Mouse (Mus musculus): ENCODE measurements around the gene Vamp2.
A peak's percentile ranks its signal among the peaks of the same experiment; 100 is the strongest.

DNA sequence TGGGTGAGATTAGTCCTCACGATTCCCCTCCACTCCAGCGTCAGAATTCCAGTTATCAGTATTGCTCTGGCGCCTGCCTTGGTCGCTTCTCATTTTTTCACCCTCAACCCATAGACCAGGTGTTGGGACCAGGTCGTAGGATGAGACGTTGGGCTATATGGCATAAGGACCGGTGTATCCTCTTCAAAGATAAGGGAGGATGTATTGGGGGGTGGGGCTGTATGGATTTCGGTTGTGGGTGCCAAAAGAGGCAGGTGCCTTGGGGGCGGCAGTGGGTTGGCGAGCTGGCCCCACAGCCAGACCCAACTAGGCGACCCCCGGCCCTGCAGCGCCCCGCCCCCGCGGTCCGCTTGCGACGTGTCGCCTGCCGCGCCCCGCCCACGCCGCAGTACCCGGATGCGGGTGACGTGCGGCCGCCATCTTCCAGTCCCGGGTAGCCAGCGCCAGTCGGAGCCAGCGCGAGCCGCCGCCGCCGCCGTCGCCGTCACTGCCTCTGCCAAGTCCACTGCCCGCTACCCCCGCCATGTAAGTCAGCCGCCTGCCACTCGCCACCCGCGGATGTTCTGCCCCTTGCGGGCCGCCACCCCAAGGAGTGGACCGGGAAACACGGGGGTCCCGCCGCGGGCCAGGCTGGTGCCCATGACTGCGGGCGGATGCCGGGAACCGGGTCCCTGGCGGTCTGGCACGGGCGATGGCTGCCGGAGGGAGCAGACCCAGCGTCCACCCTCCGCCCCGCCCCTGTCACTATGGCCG, at the start of gene Vamp2:
- TF ChIP-seq CTCF (IDR thresholded peaks at IDR 0.05; ENCODE audit: low read depth, low read length): no peak
- peak; percentile 65; the same call in 1 of the 2 replicates for TF ChIP-seq POLR2A (IDR thresholded peaks at IDR 0.05; ENCODE audit: extremely low read depth, insufficient read depth, low read length)

Data from liver, adult 2 months (tissue).